Mouse (Mus musculus) liver, adult 2 months (tissue): ENCODE data around the gene Zfp704.

ENCODE experiments used
- CTCF ChIP-seq: fragments of 200-500 bp; IDR thresholded peaks from 2 replicates; pipeline ENCODE4 v1.5.1; 2011; ENCODE audit warnings: low read depth, low read length, control low read depth
- POLR2A ChIP-seq: fragments of 200-500 bp; IDR thresholded peaks from 2 replicates; pipeline ENCODE4 v1.6.1; 2011; ENCODE audit warnings: low read length, control low read depth; ENCODE audit not compliant: insufficient read depth; ENCODE audit errors: extremely low read depth

- TF ChIP-seq CTCF (no peak), POLR2A (no peak)
Measured at GRCm38 (mm10) chr3:9519491-9519890, 90.4 kb downstream of the Zfp704 start.
